Mouse (Mus musculus): ENCODE measurements around the gene Cldn2. TPM values are rescaled to one million over a fixed set of nuclear protein-coding genes. Genes with fewer than 3 reads are reported as not detected.

Gene Cldn2
- polyA plus RNA-seq, 1 experiment from 2014 or later, result 0.11 TPM

- no peak overlapping the region for H3K4me2 ChIP-seq
- H3K27ac ChIP-seq (ENCODE audit: low read depth, low read length), result no peak overlapping the region
- no peak overlapping the region for H3K4me3 ChIP-seq (ENCODE audit: low read depth, low read length)
- H3K9me3 ChIP-seq (ENCODE audit: control insufficient read depth, low read length), result no peaks in the 10 kb centered on the region
- H3K4me1 ChIP-seq (replicated peaks; ENCODE audit: control insufficient read depth, insufficient read depth, low read length), result no peaks in the 10 kb centered on the region; the same call in 1 of the 2 replicates
- 0 out of 2 replicates have a peak, but pooled peaks cover 2% of the 10 kb centered on the region for H3K27me3 ChIP-seq (replicated peaks; ENCODE audit: control insufficient read depth, insufficient read depth, low read length)
- WGBS, result 81% methylated on average over 1 of the region's 1 CpGs
- H3K9ac ChIP-seq (ENCODE audit: low read depth, low read length), result no peak overlapping the region
- ATAC-seq (replicated peaks; ENCODE audit: low FRiP score) (no peak), DNase-seq (ENCODE audit: low spot score) (no peak)
- no peaks in the 10 kb centered on the region for H3K36me3 ChIP-seq (ENCODE audit: control insufficient read depth, insufficient read depth, low read length)
These were observed 21.7 kb upstream of the Cldn2 start for GRCm38 (mm10) chrX:139778886-139779285.

DNA sequence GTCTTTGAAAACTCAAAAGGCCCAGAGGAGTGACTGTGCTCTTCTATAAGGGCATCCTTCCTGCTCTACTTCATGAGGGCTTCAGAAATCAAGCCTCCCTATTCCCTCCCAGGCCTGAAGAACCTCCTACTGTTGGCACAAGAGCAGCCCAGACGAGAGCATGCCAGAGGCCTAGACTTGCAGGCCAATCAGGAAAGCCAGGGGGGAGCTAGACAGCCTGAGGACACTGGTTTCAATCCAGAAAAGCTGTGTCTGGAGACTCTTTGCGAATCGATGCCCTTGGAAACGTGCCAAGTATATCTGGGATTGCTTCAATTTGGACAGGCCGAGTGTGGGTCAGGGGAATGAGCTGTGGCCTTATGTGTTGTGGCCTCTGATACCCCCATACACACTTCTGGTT, 21.2 kb upstream of the Cldn2 start:
- no peak overlapping the region for H3K4me3 ChIP-seq (ENCODE audit: low read depth, low read length)
- H3K27ac ChIP-seq (ENCODE audit: low read depth, low read length), result no peak overlapping the region
- H3K36me3 ChIP-seq (ENCODE audit: control insufficient read depth, insufficient read depth, low read length), result no peaks in the 10 kb centered on the region
- no peak for DNase-seq (ENCODE audit: low spot score)
- H3K9me3 ChIP-seq (ENCODE audit: control insufficient read depth, low read length), result no peaks in the 10 kb centered on the region
- no peak for ATAC-seq (replicated peaks; ENCODE audit: low FRiP score)
- H3K4me1 ChIP-seq (replicated peaks; ENCODE audit: control insufficient read depth, insufficient read depth, low read length), result no peaks in the 10 kb centered on the region; the same call in 1 of the 2 replicates
- no peak overlapping the region for H3K9ac ChIP-seq (ENCODE audit: low read depth, low read length)
- no peak overlapping the region for H3K4me2 ChIP-seq
- WGBS, result 81% methylated on average over 5 of the region's 5 CpGs
- 0 out of 2 replicates have a peak, but pooled peaks cover 2% of the 10 kb centered on the region for H3K27me3 ChIP-seq (replicated peaks; ENCODE audit: control insufficient read depth, insufficient read depth, low read length)

DNA sequence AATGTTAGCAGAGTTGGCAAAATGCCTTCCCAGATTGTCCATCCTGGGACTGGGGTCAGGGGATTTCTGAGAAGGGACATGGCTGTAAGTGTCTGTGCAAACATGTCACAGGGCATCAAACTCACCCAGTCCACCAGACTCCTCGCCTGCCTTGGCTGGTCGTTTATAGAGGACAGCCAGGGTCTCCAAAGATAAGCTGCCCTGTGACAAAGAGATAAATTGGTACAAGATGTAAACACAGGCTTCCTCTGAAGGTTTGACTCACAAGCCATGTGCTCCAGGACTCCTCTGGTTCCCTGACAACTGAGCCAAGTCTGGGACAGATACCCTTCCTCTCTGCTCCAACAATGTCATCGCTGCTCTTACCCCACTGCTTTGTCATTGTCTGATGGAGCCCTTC, 19.6 kb upstream of the Cldn2 start:
- no peaks in the 10 kb centered on the region for H3K9me3 ChIP-seq (ENCODE audit: control insufficient read depth, low read length)
- 0 out of 2 replicates have a peak, but pooled peaks cover 2% of the 10 kb centered on the region for H3K27me3 ChIP-seq (replicated peaks; ENCODE audit: control insufficient read depth, insufficient read depth, low read length)
- DNase-seq (ENCODE audit: low spot score) (no peak), ATAC-seq (replicated peaks; ENCODE audit: low FRiP score) (peak; percentile 86)
- no peaks in the 10 kb centered on the region for H3K36me3 ChIP-seq (ENCODE audit: control insufficient read depth, insufficient read depth, low read length)
- H3K9ac ChIP-seq (ENCODE audit: low read depth, low read length), result no peak overlapping the region
- no peak overlapping the region for H3K4me3 ChIP-seq (ENCODE audit: low read depth, low read length)
- no peak overlapping the region for H3K4me2 ChIP-seq
- H3K27ac ChIP-seq (ENCODE audit: low read depth, low read length), result peak overlapping the region; percentile 43
- no peaks in the 10 kb centered on the region; the same call in 1 of the 2 replicates for H3K4me1 ChIP-seq (replicated peaks; ENCODE audit: control insufficient read depth, insufficient read depth, low read length)
- 17% methylated on average over 3 of the region's 3 CpGs for WGBS

- Histone ChIP-seq H3K27ac (ENCODE audit: low read depth, low read length) (no peak overlapping the region), H3K9ac (ENCODE audit: low read depth, low read length) (no peak overlapping the region), H3K4me3 (ENCODE audit: low read depth, low read length) (no peak overlapping the region), H3K4me2 (no peak overlapping the region), H3K36me3 (ENCODE audit: control insufficient read depth, insufficient read depth, low read length) (no peaks in the 10 kb centered on the region), H3K27me3 (replicated peaks; ENCODE audit: control insufficient read depth, insufficient read depth, low read length) (0 out of 2 replicates have a peak, but pooled peaks cover 2% of the 10 kb centered on the region), H3K9me3 (ENCODE audit: control insufficient read depth, low read length) (no peaks in the 10 kb centered on the region), H3K4me1 (replicated peaks; ENCODE audit: control insufficient read depth, insufficient read depth, low read length) (no peaks in the 10 kb centered on the region; the same call in 1 of the 2 replicates)
- WGBS, result 72% methylated on average over 4 of the region's 4 CpGs
- no peak; the same call in 1 of the 2 replicates for ATAC-seq (replicated peaks; ENCODE audit: low FRiP score)
- no peak for DNase-seq (ENCODE audit: low spot score)
These were observed 19.1 kb upstream of the Cldn2 start for GRCm38 (mm10) chrX:139781563-139781962.

DNA sequence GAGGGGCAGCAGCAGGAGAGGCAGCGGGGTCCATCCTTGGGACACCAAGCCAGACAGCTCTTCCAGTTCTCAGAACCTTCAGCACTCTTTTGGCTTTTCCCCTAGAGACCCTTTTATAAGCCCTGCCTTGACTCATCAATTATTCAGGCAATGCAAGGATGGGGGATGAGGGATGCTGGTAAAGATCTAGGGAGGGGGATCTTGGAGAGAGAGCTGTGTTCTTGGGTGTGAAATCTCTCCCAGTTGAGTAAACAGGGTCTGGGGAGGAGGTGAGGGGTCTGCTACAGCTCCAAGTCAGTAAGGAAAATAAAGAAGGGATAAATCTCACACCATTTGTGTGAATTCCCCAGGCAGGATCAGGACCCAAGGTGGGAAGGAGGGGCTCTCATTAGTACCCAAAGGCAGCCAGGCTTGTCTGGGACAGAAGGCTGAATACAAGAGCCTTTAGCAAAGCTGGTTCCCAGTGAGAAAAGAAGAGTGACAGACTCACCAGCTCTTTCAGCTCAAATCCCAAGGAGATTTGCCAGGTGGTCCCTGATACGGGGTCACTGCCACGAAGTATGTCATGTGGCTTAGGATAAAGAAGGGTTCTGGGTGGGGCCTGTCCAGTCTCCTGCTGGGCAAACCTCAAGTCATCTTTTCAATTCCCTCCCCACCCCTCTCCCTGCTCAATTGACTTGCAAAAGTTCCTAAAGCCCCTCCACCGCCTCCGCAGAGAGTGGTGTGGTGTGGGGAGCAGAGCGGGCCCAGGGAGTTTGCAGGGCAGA, 18.2 kb upstream of the Cldn2 start, which contains the start of gene Ripply1:
TSS of gene Ripply1 (minus strand) at position 76 of the 767 bp plus-strand sequence.
- DNase-seq (ENCODE audit: low spot score) (no peak), ATAC-seq (replicated peaks; ENCODE audit: low FRiP score) (no peak)
- Histone ChIP-seq H3K4me1 (replicated peaks; ENCODE audit: control insufficient read depth, insufficient read depth, low read length) (no peaks in the 10 kb centered on the region; the same call in 1 of the 2 replicates), H3K27me3 (replicated peaks; ENCODE audit: control insufficient read depth, insufficient read depth, low read length) (0 out of 2 replicates have a peak, but pooled peaks cover 2% of the 10 kb centered on the region), H3K9ac (ENCODE audit: low read depth, low read length) (no peak within 1 kb of the TSS), H3K9me3 (ENCODE audit: control insufficient read depth, low read length) (no peaks in the 10 kb centered on the region), H3K4me2 (no peak within 1 kb of the TSS), H3K36me3 (ENCODE audit: control insufficient read depth, insufficient read depth, low read length) (no peaks in the 10 kb centered on the region), H3K4me3 (ENCODE audit: low read depth, low read length) (no peak within 1 kb of the TSS), H3K27ac (ENCODE audit: low read depth, low read length) (peak within 1 kb of the TSS; percentile 43; the same call in 1 of the 2 replicates)
- 62% methylated on average over 6 of the region's 6 CpGs for WGBS

DNA sequence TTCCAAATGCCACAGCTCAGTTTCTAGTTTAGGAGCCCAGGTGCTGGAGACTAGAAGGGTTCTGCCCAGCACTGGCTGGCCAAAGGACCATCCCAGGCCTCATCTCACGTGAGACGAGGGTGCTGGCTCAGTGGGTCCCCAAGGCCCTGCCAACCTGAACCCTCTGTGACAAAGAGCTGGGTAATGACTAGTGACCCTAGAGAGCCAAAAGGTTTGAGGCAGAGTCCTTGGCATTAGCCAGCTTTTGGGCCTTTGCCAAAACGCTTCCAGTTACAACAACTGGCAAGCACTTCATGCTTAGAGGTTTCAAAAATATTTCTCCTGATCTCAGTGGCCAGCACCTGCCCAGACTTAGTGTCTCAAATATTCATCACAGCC, 17.6 kb upstream of the Cldn2 start:
- DNase-seq (ENCODE audit: low spot score), result no peak
- H3K9ac ChIP-seq (ENCODE audit: low read depth, low read length), result no peak overlapping the region
- 74% methylated on average over 3 of the region's 3 CpGs for WGBS
- no peaks in the 10 kb centered on the region for H3K36me3 ChIP-seq (ENCODE audit: control insufficient read depth, insufficient read depth, low read length)
- no peak overlapping the region for H3K27ac ChIP-seq (ENCODE audit: low read depth, low read length)
- no peak for ATAC-seq (replicated peaks; ENCODE audit: low FRiP score)
- 0 out of 2 replicates have a peak, but pooled peaks cover 2% of the 10 kb centered on the region for H3K27me3 ChIP-seq (replicated peaks; ENCODE audit: control insufficient read depth, insufficient read depth, low read length)
- H3K9me3 ChIP-seq (ENCODE audit: control insufficient read depth, low read length), result no peaks in the 10 kb centered on the region
- H3K4me1 ChIP-seq (replicated peaks; ENCODE audit: control insufficient read depth, insufficient read depth, low read length), result no peaks in the 10 kb centered on the region; the same call in 1 of the 2 replicates
- no peak overlapping the region for H3K4me3 ChIP-seq (ENCODE audit: low read depth, low read length)
- H3K4me2 ChIP-seq, result no peak overlapping the region

DNA sequence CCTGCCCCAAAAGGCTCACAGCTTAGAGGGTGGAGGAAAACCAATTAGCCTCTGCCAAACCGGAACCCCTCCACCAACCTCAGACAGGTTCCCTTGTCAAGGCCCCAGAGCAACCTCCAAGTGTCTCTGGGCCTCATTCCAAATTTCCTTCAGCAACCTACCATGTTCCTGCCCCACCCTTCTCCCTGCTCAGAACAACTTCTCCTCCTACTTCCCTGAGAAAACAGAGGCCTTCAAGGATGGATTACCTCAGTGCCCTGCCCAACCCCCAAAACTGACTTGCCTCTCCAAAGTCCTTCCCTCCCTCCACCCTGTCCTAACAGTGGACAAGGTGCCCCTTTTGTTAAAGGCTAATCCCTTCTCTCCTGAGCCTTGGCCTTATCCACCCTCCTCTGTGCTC, 14.9 kb upstream of the Cldn2 start:
- no peak for ATAC-seq (replicated peaks; ENCODE audit: low FRiP score)
- DNase-seq (ENCODE audit: low spot score), result no peak
- Histone ChIP-seq H3K27ac (ENCODE audit: low read depth, low read length) (no peak overlapping the region), H3K9me3 (ENCODE audit: control insufficient read depth, low read length) (no peaks in the 10 kb centered on the region), H3K9ac (ENCODE audit: low read depth, low read length) (no peak overlapping the region), H3K4me1 (replicated peaks; ENCODE audit: control insufficient read depth, insufficient read depth, low read length) (no peaks in the 10 kb centered on the region; the same call in 1 of the 2 replicates), H3K4me2 (no peak overlapping the region), H3K36me3 (ENCODE audit: control insufficient read depth, insufficient read depth, low read length) (no peaks in the 10 kb centered on the region), H3K4me3 (ENCODE audit: low read depth, low read length) (no peak overlapping the region), H3K27me3 (replicated peaks; ENCODE audit: control insufficient read depth, insufficient read depth, low read length) (peaks cover under 1% of the 10 kb centered on the region; the same call in 1 of the 2 replicates)
- WGBS, result 38% methylated on average over 1 of the region's 1 CpGs

- H3K9ac ChIP-seq (ENCODE audit: low read depth, low read length), result no peak overlapping the region
- no peak overlapping the region for H3K4me2 ChIP-seq
- WGBS, result 72% methylated on average over 7 of the region's 7 CpGs
- no peak overlapping the region for H3K27ac ChIP-seq (ENCODE audit: low read depth, low read length)
- ATAC-seq (replicated peaks; ENCODE audit: low FRiP score), result no peak
- peaks cover 3% of the 10 kb centered on the region; the same call in 1 of the 2 replicates for H3K27me3 ChIP-seq (replicated peaks; ENCODE audit: control insufficient read depth, insufficient read depth, low read length)
- no peak overlapping the region for H3K4me3 ChIP-seq (ENCODE audit: low read depth, low read length)
- no peak for DNase-seq (ENCODE audit: low spot score)
- H3K9me3 ChIP-seq (ENCODE audit: control insufficient read depth, low read length), result no peaks in the 10 kb centered on the region
- no peaks in the 10 kb centered on the region for H3K36me3 ChIP-seq (ENCODE audit: control insufficient read depth, insufficient read depth, low read length)
- H3K4me1 ChIP-seq (replicated peaks; ENCODE audit: control insufficient read depth, insufficient read depth, low read length), result no peaks in the 10 kb centered on the region
These were observed 6.4 kb upstream of the Cldn2 start for GRCm38 (mm10) chrX:139794072-139794845.

All from liver, embryonic 11.5 days (tissue).